Mouse (Mus musculus): ENCODE measurements at regions not wholly inside any gene's neighbourhood (a gene's known extent, or its start where the extent isn't known, plus 50 kb on each side); places are given as distances from the start of the nearest gene placed in this dataset.

- TF ChIP-seq CTCF (IDR thresholded peaks at IDR 0.05; ENCODE audit: extremely low read depth, insufficient read depth, insufficient read length, insufficient replicate concordance) (no peak), POLR2A (IDR thresholded peaks at IDR 0.05; ENCODE audit: low read depth, low read length) (no peak)
Observed at GRCm38 (mm10) chr2:72641228-72641627, 165.3 kb downstream of the Cdca7 start.
